Mouse (Mus musculus) stomach, postnatal 0 days (tissue): ENCODE measurements around the gene Evl. TPM values are rescaled to one million over a fixed set of nuclear protein-coding genes. Genes with fewer than 3 reads are reported as not detected.

Source experiments
- ATAC-seq: fragments of 200-750 bp; cut with Nextera tagmentation; 2 replicates; pipeline ENCODE4 v1.8.0; 2017; ENCODE audit not compliant: low FRiP score, low TSS enrichment
- DNase-seq: peaks from one replicate; pipeline ENCODE4 v3.0.0-alpha.2; 2016; ENCODE audit warnings: low spot score
- H3K27ac ChIP-seq: fragments of 300-500 bp; sonication (generic); replicated peaks from 2 replicates; pipeline ENCODE4 v1.5.1; 2014; ENCODE audit warnings: mild to moderate bottlenecking, control low read depth
- H3K27me3 ChIP-seq: fragments of 300-500 bp; sonication (generic); 2 replicates; pipeline ENCODE4 v1.6.1; 2014; ENCODE audit warnings: low read length; ENCODE audit not compliant: control insufficient read depth, insufficient read depth
- H3K36me3 ChIP-seq: fragments of 300-500 bp; sonication (generic); 2 replicates; pipeline ENCODE4 v1.6.1; 2014; ENCODE audit warnings: low read length, mixed read lengths; ENCODE audit not compliant: control insufficient read depth, insufficient read depth
- H3K4me1 ChIP-seq: fragments of 300-500 bp; sonication (generic); replicated peaks from 2 replicates; pipeline ENCODE4 v1.6.1; 2014; ENCODE audit warnings: antibody characterized with exemption; ENCODE audit not compliant: control insufficient read depth, insufficient read depth
- H3K4me2 ChIP-seq: fragments of 300-500 bp; sonication (generic); replicated peaks from 2 replicates; pipeline ENCODE4 v1.6.1; 2014; ENCODE audit warnings: low read depth, mild to moderate bottlenecking, control low read depth, moderate library complexity
- H3K4me3 ChIP-seq: fragments of 300-500 bp; sonication (generic); 2 replicates; pipeline ENCODE4 v1.5.1; 2014; ENCODE audit warnings: low read depth, low read length, control low read depth
- H3K9ac ChIP-seq: fragments of 300-500 bp; sonication (generic); 2 replicates; pipeline ENCODE4 v1.6.1; 2014; ENCODE audit warnings: mild to moderate bottlenecking, low read length, control low read depth, mixed read lengths
- H3K9me3 ChIP-seq: fragments of 300-500 bp; sonication (generic); 2 replicates; pipeline ENCODE4 v1.6.1; 2016; ENCODE audit warnings: low read length; ENCODE audit not compliant: control insufficient read depth
- CTCF ChIP-seq: IDR thresholded peaks from 2 replicates; pipeline ENCODE4 v1.5.1; 2016; ENCODE audit warnings: antibody characterized with exemption, low read depth, mild to moderate bottlenecking, moderate library complexity
- EP300 ChIP-seq: optimal IDR thresholded peaks from 2 replicates; pipeline ENCODE3; 2016; ENCODE audit warnings: antibody characterized with exemption
- WGBS: fragments of 180-500 bp; shearing (Covaris S2); extraction: QIAGEN DNeasy Blood & Tissue Kit; methylation state at CpG from one replicate; pipeline ENCODE4 v1.1.7; 2014; 5-methylcytosine and 5-hydroxymethylcytosine counted together
- polyA plus RNA-seq: library from polyadenylated mRNA; unstranded; fragments of >200 nt; fragmentation: Nextera tagmentation; extraction: Ambion mirVana; gene quantifications from 2 replicates; pipeline ENCODE4 v1.2.1, GENCODE M21; 2015

Evl gene
- polyA plus RNA-seq, 1 experiment from 2014 or later, result 27.8 TPM

DNA sequence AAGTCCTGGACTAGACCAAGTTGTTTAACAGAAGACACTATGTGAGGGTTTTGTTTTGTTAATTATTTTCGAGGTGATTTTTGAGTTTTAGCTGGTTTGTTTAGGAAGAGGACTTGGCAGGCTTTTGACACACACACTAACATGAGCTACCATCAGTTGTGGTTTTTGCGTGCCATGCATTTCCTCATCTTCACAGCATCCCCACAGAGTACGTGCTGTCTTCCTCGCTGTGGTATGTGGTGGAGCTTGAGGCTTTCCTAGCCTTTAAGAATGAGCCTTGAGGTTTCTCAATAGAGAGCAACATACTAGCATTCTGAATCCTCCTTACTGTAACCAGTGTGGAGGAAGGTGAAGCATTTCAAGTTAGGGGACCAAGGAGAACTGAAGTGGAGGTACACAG lies 46.3 kb downstream of the Evl start:
- H3K4me1 ChIP-seq, result no peaks in the 10 kb centered on the region
- WGBS, result 61% methylated on average over 4 of the region's 4 CpGs
- H3K9ac ChIP-seq, result no peak overlapping the region
- no peak for TF ChIP-seq CTCF
- no peak for TF ChIP-seq EP300
- H3K36me3 ChIP-seq, result no peaks in the 10 kb centered on the region
- H3K4me3 ChIP-seq, result no peak overlapping the region
- no peak overlapping the region for H3K27ac ChIP-seq
- no peak overlapping the region for H3K4me2 ChIP-seq
- ATAC-seq (no peak), DNase-seq (no peak)
- no peaks in the 10 kb centered on the region for H3K27me3 ChIP-seq
- H3K9me3 ChIP-seq, result no peaks in the 10 kb centered on the region

DNA sequence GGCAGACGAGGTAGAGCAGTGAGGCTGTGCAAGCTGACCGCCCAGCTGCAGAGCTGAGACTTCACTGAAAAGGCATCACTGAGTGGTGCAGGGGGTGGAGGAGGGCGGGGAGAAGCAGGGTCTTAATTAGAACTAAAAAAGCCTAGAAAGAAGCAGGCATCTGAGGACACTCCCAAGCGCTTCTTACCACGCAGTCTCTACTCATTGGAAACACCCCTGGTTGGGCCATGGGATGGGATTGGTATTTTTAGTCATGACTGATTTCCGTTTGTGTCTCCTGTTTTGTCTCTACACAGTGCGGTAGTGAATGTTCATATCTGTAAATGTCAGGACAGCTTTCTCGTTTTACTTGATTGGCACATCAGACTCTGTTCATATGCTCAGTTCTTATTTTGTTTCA lies 46.8 kb downstream of the Evl start:
- Histone ChIP-seq H3K9me3 (no peaks in the 10 kb centered on the region), H3K9ac (no peak overlapping the region), H3K4me2 (no peak overlapping the region), H3K36me3 (no peaks in the 10 kb centered on the region), H3K27ac (no peak overlapping the region), H3K4me1 (0 out of 2 replicates have a peak, but pooled peaks cover 2% of the 10 kb centered on the region), H3K27me3 (no peaks in the 10 kb centered on the region), H3K4me3 (no peak overlapping the region)
- WGBS, result 64% methylated on average over 8 of the region's 8 CpGs
- ATAC-seq, result no peak
- no peak for TF ChIP-seq EP300
- TF ChIP-seq CTCF, result no peak
- DNase-seq, result no peak

DNA sequence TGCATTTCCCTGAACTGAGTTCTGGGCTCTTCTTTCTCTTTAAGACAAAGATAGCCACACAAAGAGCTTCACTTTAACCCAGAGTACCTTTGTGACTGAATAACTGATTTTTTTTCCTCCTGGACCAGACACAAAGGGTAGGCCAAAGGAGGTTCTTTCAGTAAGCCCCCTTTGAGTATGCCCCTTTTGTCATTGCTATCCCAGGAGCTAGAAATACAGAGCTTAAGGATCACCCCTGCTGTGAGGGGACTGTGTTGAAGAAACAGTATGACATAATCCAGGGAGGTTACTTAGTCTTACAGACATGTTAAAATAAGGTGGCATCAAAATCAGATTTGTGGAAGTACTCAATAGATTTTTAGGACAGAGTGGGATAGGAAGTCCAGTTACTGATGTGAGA lies 50.0 kb downstream of the Evl start:
- H3K36me3 ChIP-seq, result no peaks in the 10 kb centered on the region
- TF ChIP-seq EP300 (no peak), CTCF (no peak)
- no peak overlapping the region for H3K27ac ChIP-seq
- no peak overlapping the region for H3K4me3 ChIP-seq
- H3K9ac ChIP-seq, result no peak overlapping the region
- H3K9me3 ChIP-seq, result no peaks in the 10 kb centered on the region
- no peak for DNase-seq
- 0 out of 2 replicates have a peak, but pooled peaks cover 3% of the 10 kb centered on the region for H3K4me1 ChIP-seq
- no peak for ATAC-seq
- H3K4me2 ChIP-seq, result no peak overlapping the region
- H3K27me3 ChIP-seq, result no peaks in the 10 kb centered on the region

DNA sequence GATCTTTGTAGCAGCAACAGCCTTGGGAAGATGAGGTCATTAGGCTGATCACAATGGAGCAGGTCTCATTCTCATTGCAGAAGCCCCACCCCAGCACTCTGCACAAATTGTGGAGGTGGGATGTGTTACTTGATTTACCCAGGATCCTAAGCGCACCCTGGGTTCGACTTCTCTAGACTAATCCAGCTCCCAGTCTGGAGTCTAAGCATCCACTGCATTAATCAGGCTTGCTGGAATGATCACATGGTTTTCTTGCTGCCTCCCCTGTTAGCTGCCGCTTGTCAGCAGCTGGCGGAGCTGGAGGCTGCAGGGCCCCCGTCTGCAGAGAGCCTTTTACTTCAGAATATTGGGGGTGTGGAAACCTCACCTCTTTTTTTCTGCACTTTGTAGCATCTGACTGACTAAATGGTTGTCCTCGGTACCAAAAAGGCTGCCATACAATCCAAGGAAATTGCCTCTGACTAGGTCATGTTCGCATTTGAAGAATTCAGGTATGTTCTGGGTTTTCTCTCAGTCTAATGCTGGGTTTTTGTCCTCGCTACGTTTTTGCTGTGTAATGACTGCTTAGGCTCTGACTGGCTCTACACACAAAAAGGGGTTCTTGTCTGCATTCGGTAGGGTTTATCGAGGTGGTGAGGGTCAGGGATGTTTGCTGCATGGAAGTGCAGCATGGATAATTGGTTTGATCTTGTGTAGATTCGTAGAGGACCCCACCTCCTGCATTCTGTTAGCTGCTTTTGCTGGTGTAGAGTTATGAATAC lies 51.2 kb downstream of the Evl start:
- Histone ChIP-seq H3K36me3 (no peaks in the 10 kb centered on the region), H3K4me2 (peak overlapping the region; percentile 15; the same call in 1 of the 2 replicates), H3K27ac (peak overlapping the region; percentile 24; the same call in 1 of the 2 replicates), H3K9ac (no peak overlapping the region; the same call in none of the 2 replicates), H3K27me3 (no peaks in the 10 kb centered on the region), H3K9me3 (no peaks in the 10 kb centered on the region), H3K4me3 (no peak overlapping the region), H3K4me1 (0 out of 2 replicates have a peak, but pooled peaks cover 3% of the 10 kb centered on the region)
- ATAC-seq (no peak), DNase-seq (no peak)
- TF ChIP-seq EP300 (no peak), CTCF (no peak)
- whole genome bisulfite sequencing, result 42% methylated on average over 12 of the region's 12 CpGs

DNA sequence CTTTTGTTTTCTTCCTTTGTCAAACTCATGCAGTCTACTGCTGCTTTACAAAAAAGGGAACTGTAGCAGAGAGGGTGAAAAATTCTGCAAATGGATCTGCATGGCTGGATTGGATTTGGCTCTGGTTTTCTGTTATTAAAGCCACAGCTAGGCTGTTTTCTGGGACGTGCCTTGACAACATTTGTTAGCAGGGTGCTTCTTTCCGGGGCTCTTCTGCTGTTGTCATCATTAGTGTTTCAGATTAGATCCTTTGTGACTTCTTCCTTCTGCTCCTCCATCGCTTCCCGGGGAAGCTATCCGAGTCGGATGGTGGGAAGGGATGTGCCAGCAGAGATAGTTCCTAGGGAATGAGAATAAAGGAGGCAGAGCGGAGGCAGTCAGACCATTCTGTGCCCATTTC lies 51.8 kb downstream of the Evl start:
- no peak overlapping the region for H3K9ac ChIP-seq
- 0 out of 2 replicates have a peak, but pooled peaks cover 3% of the 10 kb centered on the region for H3K4me1 ChIP-seq
- H3K27ac ChIP-seq, result no peak overlapping the region
- DNase-seq (no peak), ATAC-seq (no peak)
- no peak overlapping the region for H3K4me3 ChIP-seq
- H3K27me3 ChIP-seq, result no peaks in the 10 kb centered on the region
- 74% methylated on average over 7 of the region's 7 CpGs for WGBS
- no peaks in the 10 kb centered on the region for H3K36me3 ChIP-seq
- TF ChIP-seq CTCF (no peak), EP300 (no peak)
- no peaks in the 10 kb centered on the region for H3K9me3 ChIP-seq
- H3K4me2 ChIP-seq, result peak overlapping the region; percentile 15; the same call in 1 of the 2 replicates

DNA sequence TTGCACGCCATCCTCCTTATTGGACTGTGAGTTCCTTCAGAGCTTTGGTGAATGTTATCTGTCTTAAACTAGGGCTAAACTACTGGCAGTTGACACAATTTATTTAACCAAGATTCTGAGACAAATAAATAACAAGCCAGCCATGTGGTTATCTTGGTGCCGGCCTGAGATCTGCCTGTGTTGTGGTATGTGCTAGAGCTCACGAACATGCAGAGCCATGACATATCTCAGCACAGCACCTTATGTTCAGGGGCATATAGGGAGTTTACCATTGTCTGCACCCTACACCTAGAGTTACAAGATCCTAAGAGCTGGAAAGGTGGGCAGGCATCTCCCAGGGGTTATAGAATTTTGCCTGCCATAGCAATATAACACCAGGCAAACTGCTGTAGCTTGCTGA lies 54.9 kb downstream of the Evl start:
- DNase-seq (no peak), ATAC-seq (0 out of 2 replicates have a peak, but pooled peaks have one; percentile 53)
- TF ChIP-seq EP300 (no peak), CTCF (no peak)
- H3K27ac ChIP-seq, result no peak overlapping the region
- H3K9me3 ChIP-seq, result no peaks in the 10 kb centered on the region
- H3K27me3 ChIP-seq, result no peaks in the 10 kb centered on the region
- WGBS, result 54% methylated on average over 3 of the region's 3 CpGs
- H3K36me3 ChIP-seq, result no peaks in the 10 kb centered on the region
- H3K4me2 ChIP-seq, result no peak overlapping the region
- no peak overlapping the region for H3K4me3 ChIP-seq
- H3K9ac ChIP-seq, result no peak overlapping the region
- 0 out of 2 replicates have a peak, but pooled peaks cover 7% of the 10 kb centered on the region for H3K4me1 ChIP-seq
